Mouse (Mus musculus): ENCODE data around the gene Vstm2l.

Vstm2l gene

DNA sequence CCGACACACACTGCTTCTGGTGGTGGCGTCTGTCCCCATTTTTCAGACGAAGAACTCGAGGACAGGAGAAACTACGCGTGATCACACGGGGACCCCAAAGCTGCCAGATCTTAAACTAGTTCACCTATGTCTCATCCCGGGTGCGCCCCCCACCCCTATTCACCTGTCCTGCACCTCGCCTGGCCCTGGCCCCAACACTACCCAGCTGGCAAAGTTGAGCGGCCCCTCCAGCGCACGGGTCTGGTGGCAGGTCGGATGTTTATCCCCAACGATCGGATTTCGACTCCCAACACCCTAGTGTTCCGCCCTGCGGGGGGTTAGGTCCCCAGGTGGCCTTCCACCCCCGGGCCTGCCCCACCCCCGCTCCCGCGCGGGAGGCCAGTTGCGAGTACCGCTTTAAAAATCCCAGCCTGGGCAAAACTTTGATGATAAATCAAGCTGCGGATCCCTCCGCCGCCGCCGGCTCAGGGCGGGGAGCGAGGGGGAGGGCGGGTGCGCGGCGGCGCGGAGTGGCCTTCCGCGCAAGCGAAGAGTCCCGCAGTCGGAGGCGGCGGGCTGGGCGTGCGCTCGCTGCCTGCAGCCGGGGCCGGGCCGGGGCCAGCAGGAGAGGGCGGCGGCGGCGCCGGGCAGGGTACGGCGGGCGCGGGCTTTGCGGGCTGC lies at the start of gene Vstm2l:
Gene Vstm2l (plus strand): TSS at position 549 of the 660 bp plus-strand sequence.
- no peak for DNase-seq

- DNase-seq, result no peak
Measured at GRCm38 (mm10) chr2:157867126-157867525, 47.3 kb upstream of the Vstm2l start.

DNA sequence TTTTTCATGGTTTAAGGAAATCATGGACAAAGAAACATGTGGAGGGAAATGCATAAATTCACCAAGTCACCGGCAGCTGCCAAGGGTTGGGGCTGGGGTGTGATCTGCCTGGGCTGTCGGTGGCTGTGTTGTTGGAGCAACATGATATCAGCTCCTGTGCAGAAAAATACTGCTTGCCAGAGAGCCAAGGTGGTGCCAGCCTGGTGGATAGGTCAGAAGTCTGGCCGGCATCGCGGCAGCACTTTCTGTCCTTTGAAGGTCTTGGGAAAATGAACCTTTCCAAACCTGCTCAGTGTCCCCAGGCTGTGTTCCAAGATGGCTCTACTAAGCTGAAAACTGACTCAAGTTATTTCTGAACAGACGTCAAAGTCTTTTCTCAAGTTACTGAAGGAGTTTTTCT lies 44.2 kb upstream of the Vstm2l start:
- DNase-seq, result peak; percentile 11

GRCm38 (mm10) chr2:157873223-157873622 lies 41.2 kb upstream of the Vstm2l start:
- DNase-seq, result peak; percentile 57

DNA sequence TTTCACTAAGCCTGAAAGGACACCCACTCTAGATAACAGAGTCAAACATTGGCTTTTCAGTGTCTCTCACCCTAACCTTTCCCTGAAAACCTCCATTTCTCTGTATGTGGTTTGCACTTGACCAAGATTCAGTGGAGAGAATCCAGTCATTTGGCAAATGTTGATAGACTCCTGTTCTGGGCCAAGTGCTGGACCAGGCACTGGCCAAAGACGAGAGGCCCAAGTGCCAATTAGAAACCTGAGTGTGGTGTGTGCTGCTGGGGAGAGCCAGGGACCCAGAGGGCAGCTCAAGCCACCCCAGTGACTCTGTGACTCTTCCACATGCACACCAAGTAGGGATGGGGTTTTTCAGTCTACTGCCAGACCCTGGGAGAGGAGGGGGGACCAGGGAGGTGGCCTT lies 40.8 kb upstream of the Vstm2l start:
- DNase-seq, result peak; percentile 9

- peak; percentile 56 for DNase-seq
Measured at GRCm38 (mm10) chr2:157875111-157875510, 39.3 kb upstream of the Vstm2l start.

DNA sequence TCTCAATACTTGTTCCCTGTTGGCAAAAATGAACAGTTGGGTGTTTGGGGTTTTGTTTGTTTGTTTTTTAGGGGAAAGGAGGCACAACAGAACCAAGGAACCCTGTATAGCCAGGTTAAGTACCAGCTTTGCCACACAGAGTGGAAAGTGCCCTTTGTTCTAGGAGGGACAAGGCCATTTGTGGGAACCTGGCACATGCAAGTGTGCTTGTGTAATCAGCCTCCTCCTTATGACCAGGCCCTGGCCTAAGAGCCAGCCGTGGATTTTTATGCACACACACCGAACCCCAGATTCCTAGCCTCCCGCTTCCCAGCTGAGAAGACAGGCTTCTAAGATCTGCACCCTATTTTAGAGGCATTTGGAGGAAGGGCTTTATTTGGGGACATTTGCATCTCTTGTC lies 37.1 kb upstream of the Vstm2l start:
- no peak for DNase-seq

DNA sequence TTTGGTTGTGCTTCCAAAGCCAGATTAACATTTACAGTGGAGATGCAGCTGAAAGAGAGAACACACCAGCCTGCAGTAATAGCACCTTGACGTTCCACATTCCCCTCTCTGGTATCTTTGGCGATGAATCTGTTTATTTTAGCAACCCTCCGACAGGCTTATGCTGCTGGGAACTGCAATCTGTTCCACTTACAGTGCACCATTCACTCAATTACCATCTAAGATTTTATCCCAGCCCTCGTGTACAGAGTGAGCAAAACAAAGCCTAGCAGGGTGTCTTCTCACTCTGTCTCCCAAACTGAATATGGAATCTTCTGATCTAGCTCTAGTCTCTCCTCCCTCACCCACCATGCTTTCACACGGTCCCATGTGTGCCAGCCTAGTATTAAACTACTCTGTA lies 36.5 kb upstream of the Vstm2l start:
- DNase-seq, result no peak

DNA sequence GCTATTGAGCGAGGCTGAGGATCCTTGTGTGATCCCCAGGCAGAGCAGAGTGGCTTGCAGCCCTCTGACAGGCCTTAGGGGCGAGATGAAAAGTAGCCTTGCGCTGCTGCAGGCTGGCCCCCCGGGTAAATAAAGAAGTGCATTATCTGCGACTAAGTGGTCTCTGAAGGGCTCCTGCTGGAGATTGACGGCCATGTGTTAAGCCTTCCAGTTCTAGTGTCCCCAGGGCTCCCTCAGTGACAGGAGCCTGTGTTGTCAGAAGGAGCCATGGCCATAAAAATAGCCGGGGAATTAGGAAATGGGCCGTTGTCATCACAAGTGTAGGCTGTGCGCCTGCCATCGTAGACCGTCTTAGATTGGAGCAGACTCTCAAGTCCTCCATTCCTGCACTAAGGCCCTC lies 32.5 kb upstream of the Vstm2l start:
- DNase-seq, result no peak

DNA sequence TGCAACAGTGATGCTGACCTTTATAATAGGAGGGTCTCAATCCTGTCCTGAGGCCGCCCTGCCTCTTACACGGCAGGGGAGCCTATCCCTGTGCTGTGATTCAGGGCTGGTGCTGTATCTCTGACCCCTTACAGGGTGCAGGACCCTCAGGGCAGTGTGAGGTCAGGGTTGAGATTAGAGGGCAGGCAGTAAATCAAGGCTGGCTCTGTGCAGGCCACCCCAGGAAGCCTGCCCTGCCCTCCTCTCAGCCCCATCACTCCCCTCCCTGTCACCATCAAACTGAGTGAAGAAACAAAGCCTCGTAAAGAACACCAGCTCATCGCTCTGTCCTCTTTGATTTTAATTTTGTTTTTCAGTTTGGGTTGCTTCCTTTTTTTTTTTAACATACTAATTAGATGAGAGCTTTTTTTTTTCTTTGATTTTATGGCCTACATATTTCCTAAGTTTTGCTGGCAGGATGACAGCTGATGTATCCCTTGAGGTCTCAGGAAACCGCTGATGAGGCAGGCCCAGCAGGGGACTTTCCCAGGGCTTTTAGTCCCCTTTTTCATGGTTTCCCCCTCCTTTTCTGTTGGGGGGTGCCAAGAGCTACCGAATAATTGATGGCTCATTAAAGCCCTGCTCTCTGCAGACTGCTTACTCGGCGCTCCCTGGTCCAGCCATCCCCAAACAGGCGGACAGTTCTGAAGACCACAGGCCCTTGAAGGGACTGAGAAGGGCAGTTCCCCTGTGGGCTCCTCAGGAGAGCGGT lies 27.0 kb upstream of the Vstm2l start:
- peak; percentile 39 for DNase-seq

DNA sequence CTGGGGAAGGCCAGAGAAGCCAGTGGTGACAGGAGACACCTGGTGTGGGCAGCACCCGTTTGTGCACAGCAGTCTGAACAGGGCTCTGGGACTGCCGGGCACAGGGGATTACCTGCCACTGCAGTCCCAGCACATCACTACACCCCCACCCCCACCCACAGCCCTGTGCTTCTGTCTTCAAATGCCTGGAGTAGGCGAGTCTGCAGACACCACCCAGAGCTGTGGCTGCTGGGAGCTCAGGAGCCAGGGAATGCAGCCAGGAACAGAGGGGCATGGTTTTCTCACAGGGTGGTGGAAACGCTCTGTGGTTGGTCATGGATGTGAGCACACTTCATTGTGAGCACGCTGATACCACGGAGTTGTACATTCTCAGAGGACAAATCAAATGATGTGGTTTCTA lies 23.3 kb upstream of the Vstm2l start:
- DNase-seq, result no peak

- no peak for DNase-seq
Measured at GRCm38 (mm10) chr2:157897131-157897530, 17.3 kb upstream of the Vstm2l start.

DNA sequence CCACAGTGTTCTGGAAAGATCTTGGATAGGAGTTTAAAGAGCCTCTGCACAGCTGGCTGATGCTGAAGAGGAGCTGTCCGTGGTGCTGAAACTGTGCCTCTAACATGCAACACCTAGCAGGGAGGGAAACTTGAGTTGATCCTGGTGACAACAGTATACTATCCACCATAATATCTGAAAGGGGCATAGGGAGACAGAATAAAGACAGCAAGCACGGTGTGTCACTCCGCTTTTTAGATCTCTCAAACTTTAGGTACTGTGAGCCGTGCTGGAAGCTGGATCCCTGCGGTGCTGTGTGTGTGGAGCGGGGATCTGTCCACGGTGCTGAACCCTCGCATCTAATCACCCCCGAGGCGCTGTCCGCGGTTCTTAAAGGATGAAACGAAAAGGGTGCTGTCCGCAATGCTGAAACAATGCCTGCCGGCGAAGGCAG lies 1.2 kb upstream of the Vstm2l start:
- DNase-seq, result peak; percentile 84

GRCm38 (mm10) chr2:157913705-157914104 lies 748 bp upstream of the Vstm2l start:
- no peak for DNase-seq

DNA sequence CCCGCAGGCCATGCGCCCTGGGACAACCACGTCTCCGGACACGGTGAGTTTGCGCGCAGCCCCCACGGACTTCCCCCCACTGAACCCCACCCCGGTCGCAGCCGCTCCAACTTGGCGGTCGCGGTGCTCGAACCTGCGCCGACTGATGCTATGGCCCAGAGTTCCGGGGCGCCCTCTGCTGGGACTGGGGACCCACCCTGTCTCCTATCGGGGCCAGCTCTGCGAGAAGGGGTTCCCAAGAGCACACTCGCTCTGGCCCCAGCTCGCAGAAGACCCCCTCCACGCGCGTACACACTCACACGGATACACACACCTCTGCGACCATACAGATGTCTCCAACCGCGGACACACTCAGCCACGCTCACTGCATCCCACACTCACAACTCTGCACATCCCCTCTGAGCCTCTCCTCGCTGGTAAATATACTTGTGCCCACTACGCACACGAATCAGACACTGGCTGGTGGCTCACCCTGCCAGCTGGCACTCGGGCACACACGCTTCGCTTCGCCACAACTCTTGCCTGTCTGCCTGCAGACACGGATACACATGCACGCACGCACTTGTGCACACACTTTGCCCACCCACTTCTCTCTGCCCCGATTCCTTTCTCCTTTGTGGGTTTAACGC lies 550 bp downstream of the Vstm2l start:
- no peak for DNase-seq

GRCm38 (mm10) chr2:157918529-157918928 lies 4.1 kb downstream of the Vstm2l start:
- DNase-seq, result no peak

DNA sequence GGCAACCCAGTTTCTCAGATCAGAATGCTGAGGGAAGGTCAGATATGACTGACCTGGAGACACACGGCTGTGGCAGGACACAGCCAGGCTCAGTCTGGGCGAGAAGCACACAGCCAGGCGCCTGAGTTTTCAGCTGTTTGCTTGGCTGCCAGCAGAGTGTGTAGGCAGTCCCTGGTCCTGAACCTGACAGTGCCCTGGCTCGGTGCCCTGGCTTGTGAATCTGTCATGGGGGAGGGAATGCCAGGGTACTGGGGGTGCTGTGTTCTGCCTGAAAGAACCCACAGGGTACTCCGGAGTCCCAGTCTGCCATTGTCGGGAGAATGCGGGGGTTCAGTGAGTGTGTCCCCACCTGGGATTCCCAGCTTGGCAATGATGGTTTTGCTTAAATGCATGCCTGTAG lies 7.1 kb downstream of the Vstm2l start:
- no peak for DNase-seq

DNA sequence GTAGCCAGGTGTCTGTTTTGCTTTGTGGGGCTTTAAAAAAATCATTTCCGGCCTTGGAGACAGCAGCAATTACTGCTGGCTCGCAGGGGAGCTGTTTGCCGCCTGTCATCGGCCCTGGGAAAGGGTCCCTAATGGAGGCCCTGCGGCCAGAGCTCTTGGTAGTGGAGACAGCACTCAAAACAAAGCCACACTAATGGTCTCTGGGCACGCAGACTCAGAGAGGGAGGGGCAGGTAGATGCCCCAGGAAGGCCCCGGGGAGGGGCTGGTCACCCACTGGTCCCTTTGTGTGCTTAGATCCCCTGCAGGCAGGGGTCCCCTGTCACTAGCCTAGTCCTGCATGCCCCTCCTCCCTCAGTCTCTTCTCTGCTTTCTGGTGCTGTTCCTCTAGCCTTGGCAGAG lies 9.0 kb downstream of the Vstm2l start:
- no peak for DNase-seq

GRCm38 (mm10) chr2:157924504-157924903 lies 10.1 kb downstream of the Vstm2l start:
- no peak for DNase-seq

GRCm38 (mm10) chr2:157926502-157926901 lies 12.0 kb downstream of the Vstm2l start:
- DNase-seq, result no peak

GRCm38 (mm10) chr2:157926927-157927326 lies 12.5 kb downstream of the Vstm2l start:
- DNase-seq, result no peak

- no peak for DNase-seq
Measured at GRCm38 (mm10) chr2:157927397-157927796, 12.9 kb downstream of the Vstm2l start.

GRCm38 (mm10) chr2:157927815-157928214 lies 13.4 kb downstream of the Vstm2l start:
- no peak for DNase-seq

DNA sequence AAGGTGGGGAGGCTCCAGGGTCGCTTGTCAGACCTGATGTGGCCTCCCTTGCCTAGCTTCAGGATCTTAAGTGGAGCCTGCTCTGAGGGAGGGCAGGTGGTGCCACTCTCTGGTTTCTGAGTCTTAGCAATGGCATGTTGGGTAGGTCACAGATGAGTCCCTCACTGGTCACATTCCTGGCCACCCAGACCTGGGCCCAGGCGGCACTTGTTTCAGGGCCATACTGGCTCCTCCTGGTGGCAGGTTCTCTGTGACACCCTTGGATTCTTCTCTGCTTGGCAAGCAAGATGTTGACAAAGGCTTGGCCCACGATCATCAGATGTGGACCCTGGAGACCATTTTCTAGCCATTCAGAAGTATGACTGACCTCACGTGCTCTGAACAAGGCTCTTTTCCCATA lies 18.2 kb downstream of the Vstm2l start:
- DNase-seq, result no peak

Measured in kidney, adult 9 months (tissue).